Mouse (Mus musculus): ENCODE results near the gene Zyg11b. TPM values are rescaled to one million over a fixed set of nuclear protein-coding genes. Genes with fewer than 3 reads are reported as not detected.

The Zyg11b gene
- 18.6 and 22.2 TPM in 2 replicates for polyA plus RNA-seq (2014; fragmentation: Nextera tagmentation; extraction: Ambion mirVana)

DNA sequence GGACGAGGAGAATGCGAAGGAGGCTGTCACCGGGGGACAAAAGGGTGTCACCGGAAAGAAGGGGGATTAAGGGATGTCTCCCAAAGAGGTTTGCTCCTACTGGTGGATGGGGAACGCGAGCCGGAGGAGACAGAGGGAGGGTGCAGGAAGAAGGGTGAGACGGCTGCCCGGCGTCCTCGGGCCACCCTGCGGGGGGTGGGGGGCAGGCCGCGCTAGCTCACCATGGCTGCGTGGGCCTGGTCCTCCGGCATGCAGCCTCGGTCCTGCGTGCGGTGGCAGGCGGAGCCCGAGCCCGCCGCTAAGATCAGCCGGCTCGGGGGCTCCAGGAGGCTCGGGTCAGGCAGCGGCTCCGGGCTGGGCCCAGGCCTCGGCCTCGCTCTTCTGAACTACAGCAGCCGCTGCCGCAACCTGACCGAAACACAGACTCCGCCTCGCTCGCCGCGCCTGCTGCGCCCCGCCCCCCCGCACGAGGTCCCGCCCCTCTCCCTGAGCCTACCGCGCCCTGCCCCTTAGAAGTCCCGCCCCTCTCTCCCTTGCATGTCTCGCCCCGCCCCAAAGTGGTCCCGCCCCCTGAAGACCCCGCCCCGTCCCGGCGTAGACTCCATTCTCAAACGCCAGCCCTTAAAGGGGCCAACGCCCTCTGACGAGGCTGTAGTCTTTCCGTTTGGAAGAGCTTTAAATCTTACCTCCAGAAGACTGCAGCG lies at the start of gene Zyg11b:
Gene Zyg11b (minus strand): TSS at position 427 of the 704 bp plus-strand sequence.
- H3K27me3 ChIP-seq (ENCODE audit: control insufficient read depth, insufficient read depth, low read length): no peaks in the 10 kb centered on the region
- H3K9ac ChIP-seq (ENCODE audit: low read depth, low read length): peak within 1 kb of the TSS; percentile 96
- peak; percentile 98 for ATAC-seq (ENCODE audit: low FRiP score)
- H3K4me2 ChIP-seq (replicated peaks; ENCODE audit: low read depth, low read length): peak within 1 kb of the TSS; percentile 81
- H3K4me1 ChIP-seq (replicated peaks; ENCODE audit: control insufficient read depth, insufficient read depth, low read length): peaks cover 4% of the 10 kb centered on the region
- no peaks in the 10 kb centered on the region for H3K9me3 ChIP-seq (ENCODE audit: control insufficient read depth, low read length)
- peak; percentile 94 for DNase-seq (ENCODE audit: low spot score)
- under 1% methylated on average over 41 of the region's 58 CpGs for WGBS
- H3K27ac ChIP-seq (ENCODE audit: low read depth, low read length): peak within 1 kb of the TSS; percentile 87
- H3K36me3 ChIP-seq (ENCODE audit: control insufficient read depth, insufficient read depth, low read length): no peaks in the 10 kb centered on the region
- H3K4me3 ChIP-seq (ENCODE audit: low read depth, low read length): peak within 1 kb of the TSS; percentile 87

DNA sequence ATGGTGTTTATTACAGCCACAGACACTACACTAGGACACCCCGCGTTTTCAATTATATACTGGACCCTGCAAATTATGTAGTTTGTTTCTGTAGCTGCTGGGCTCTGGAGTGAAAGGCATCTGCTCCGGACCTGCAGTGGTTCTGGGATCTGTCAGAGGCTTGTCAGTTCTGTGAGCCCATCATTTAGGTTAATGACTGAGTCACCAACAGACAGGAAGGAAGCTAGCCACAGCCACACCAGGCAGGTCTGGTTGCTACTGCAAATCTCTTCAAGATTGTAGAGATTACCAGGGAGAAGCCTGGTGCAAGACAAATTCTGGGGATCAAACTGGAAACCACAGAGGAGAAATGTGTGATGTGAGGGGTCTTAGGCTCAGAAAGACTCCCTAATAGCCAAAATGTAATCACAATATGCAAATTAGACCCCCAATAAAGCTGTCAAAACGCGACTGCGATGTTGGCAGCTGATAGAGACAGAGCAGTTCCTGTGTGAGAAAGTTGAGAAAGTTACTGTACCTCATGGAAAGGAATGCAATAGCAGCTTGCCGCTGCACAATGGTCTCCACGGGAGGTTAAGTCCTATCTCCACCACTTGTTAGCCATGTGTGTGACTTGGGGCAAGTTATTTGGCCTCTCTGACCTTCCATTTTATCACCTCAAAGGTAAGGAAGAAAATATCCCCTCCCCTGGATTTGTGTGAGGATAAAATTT lies 49.1 kb upstream of the Zyg11b start:
- Histone ChIP-seq H3K4me1 (replicated peaks; ENCODE audit: control insufficient read depth, insufficient read depth, low read length) (peaks cover 3% of the 10 kb centered on the region), H3K4me3 (ENCODE audit: low read depth, low read length) (no peak overlapping the region), H3K36me3 (ENCODE audit: control insufficient read depth, insufficient read depth, low read length) (no peaks in the 10 kb centered on the region), H3K9me3 (ENCODE audit: control insufficient read depth, low read length) (no peaks in the 10 kb centered on the region), H3K9ac (ENCODE audit: low read depth, low read length) (no peak overlapping the region), H3K4me2 (replicated peaks; ENCODE audit: low read depth, low read length) (no peak overlapping the region), H3K27me3 (ENCODE audit: control insufficient read depth, insufficient read depth, low read length) (no peaks in the 10 kb centered on the region), H3K27ac (ENCODE audit: low read depth, low read length) (no peak overlapping the region; the same call in 1 of the 2 replicates)
- DNase-seq (ENCODE audit: low spot score): no peak
- 47% methylated on average over 8 of the region's 8 CpGs for WGBS
- no peak for ATAC-seq (ENCODE audit: low FRiP score)

DNA sequence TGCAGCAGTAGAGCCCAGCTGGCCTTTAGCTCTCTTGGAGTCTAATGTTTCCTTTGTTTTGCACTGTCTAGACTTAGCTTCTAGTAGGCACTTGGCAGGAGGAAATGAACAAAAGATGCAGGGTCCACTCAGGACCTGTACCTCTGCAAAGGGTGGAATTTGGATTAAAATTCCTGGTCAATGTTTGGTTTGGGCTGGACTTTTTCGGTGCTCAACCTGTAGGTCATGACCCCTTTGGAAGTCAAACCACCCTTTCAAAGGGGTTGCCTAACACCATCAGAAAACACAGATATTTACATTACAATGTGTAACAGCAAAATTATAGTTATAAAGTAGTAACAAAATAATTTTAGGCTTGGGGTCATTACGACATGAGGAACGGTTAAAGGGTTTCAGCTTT lies 48.2 kb upstream of the Zyg11b start:
- peaks cover 3% of the 10 kb centered on the region for H3K4me1 ChIP-seq (replicated peaks; ENCODE audit: control insufficient read depth, insufficient read depth, low read length)
- H3K9me3 ChIP-seq (ENCODE audit: control insufficient read depth, low read length): no peaks in the 10 kb centered on the region

DNA sequence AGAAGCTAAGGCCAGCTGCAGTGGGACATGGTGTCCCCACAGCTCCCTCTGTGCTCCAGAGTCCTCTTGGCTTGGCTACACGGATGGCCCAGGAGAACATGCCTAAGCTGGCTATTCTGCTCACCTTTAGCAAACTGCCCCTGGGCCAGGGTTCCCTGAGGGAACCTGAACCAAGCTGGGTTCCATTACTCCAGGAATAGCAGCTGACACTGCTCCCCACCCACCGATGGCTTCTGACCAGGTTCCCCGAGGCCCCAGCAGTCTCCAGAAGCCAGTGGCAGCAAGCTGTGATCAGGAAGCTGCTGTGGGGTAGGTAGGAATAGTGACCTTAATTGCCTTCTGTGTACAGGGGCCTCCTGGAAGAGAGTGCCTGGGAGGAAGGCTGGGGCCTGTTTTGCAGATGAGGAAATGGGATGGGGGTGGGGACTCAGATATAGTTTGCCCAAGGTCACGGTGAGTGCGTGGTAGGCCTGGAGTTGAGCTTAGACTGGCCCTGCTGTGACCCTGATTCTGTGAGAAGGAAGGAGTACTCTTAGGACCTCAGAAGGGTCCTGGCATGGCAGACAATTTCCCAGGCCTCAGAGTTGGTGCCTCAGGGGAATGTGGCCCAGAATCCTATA lies 47.5 kb upstream of the Zyg11b start:
- 64% methylated on average over 5 of the region's 5 CpGs for WGBS

More for the DNA sequence above, 48.2 kb upstream of the Zyg11b start:
- 84% methylated on average over 3 of the region's 3 CpGs for WGBS
- Histone ChIP-seq H3K4me2 (replicated peaks; ENCODE audit: low read depth, low read length) (no peak overlapping the region), H3K27me3 (ENCODE audit: control insufficient read depth, insufficient read depth, low read length) (no peaks in the 10 kb centered on the region), H3K36me3 (ENCODE audit: control insufficient read depth, insufficient read depth, low read length) (no peaks in the 10 kb centered on the region), H3K9ac (ENCODE audit: low read depth, low read length) (no peak overlapping the region), H3K27ac (ENCODE audit: low read depth, low read length) (no peak overlapping the region), H3K4me3 (ENCODE audit: low read depth, low read length) (no peak overlapping the region)
- ATAC-seq (ENCODE audit: low FRiP score) (no peak), DNase-seq (ENCODE audit: low spot score) (no peak)

DNA sequence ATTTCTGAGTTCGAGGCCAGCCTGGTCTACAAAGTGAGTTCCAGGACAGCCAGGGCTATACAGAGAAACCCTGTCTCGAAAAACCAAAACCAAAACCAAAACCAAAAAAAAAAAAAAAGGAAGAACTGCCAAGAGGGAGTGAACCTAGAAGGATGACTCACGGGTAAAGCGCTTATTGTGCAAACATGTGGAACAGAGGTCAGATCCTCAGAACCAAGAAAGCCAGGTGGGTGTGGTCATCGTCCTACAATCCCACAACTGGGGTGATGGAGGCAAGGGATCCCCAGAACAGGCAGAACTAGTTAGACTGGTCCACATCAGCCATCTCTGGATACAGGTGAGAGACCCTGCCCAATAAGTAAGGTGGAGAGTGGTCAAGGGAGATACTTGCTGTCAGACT lies 46.2 kb upstream of the Zyg11b start:
- 88% methylated on average over 3 of the region's 5 CpGs for WGBS

More for the DNA sequence above, 47.5 kb upstream of the Zyg11b start:
- H3K9ac ChIP-seq (ENCODE audit: low read depth, low read length): no peak overlapping the region
- H3K9me3 ChIP-seq (ENCODE audit: control insufficient read depth, low read length): no peaks in the 10 kb centered on the region
- H3K4me3 ChIP-seq (ENCODE audit: low read depth, low read length): no peak overlapping the region
- no peaks in the 10 kb centered on the region for H3K27me3 ChIP-seq (ENCODE audit: control insufficient read depth, insufficient read depth, low read length)
- ATAC-seq (ENCODE audit: low FRiP score) (no peak), DNase-seq (ENCODE audit: low spot score) (no peak)
- no peak overlapping the region for H3K4me2 ChIP-seq (replicated peaks; ENCODE audit: low read depth, low read length)
- H3K36me3 ChIP-seq (ENCODE audit: control insufficient read depth, insufficient read depth, low read length): no peaks in the 10 kb centered on the region
- H3K27ac ChIP-seq (ENCODE audit: low read depth, low read length): peak overlapping the region; percentile 2; the same call in 1 of the 2 replicates
- peaks cover 3% of the 10 kb centered on the region for H3K4me1 ChIP-seq (replicated peaks; ENCODE audit: control insufficient read depth, insufficient read depth, low read length)

DNA sequence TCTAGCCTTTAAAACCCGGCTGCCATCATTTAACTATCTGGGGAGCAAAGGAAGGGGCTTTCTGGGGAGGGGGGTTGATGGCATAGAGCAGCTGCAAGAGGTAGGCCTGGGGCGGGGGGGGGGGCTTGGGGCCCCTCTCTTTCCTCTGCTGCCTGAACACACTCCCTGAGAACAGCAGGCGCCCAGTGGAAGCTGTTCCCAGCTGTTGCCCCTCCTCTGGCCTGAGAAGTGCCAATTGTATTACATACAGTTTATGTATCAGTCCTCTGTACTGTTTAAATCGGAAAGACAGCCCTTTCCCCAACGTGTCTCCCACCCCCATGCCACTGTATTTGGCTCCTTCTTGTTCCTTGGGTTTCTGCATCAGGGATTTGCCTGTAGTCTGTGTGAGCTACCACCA lies 44.9 kb upstream of the Zyg11b start:
- H3K9me3 ChIP-seq (ENCODE audit: control insufficient read depth, low read length): no peaks in the 10 kb centered on the region
- DNase-seq (ENCODE audit: low spot score): no peak
- H3K4me2 ChIP-seq (replicated peaks; ENCODE audit: low read depth, low read length): no peak overlapping the region
- WGBS: 16% methylated on average over 5 of the region's 5 CpGs
- no peak overlapping the region for H3K27ac ChIP-seq (ENCODE audit: low read depth, low read length)
- H3K36me3 ChIP-seq (ENCODE audit: control insufficient read depth, insufficient read depth, low read length): no peaks in the 10 kb centered on the region
- no peak overlapping the region for H3K9ac ChIP-seq (ENCODE audit: low read depth, low read length)
- no peak overlapping the region for H3K4me3 ChIP-seq (ENCODE audit: low read depth, low read length)
- ATAC-seq (ENCODE audit: low FRiP score): no peak
- H3K4me1 ChIP-seq (replicated peaks; ENCODE audit: control insufficient read depth, insufficient read depth, low read length): no peaks in the 10 kb centered on the region; the same call in 1 of the 2 replicates
- no peaks in the 10 kb centered on the region for H3K27me3 ChIP-seq (ENCODE audit: control insufficient read depth, insufficient read depth, low read length)

More for the DNA sequence above, 46.2 kb upstream of the Zyg11b start:
- Histone ChIP-seq H3K4me1 (replicated peaks; ENCODE audit: control insufficient read depth, insufficient read depth, low read length) (peaks cover 3% of the 10 kb centered on the region), H3K27me3 (ENCODE audit: control insufficient read depth, insufficient read depth, low read length) (no peaks in the 10 kb centered on the region), H3K36me3 (ENCODE audit: control insufficient read depth, insufficient read depth, low read length) (no peaks in the 10 kb centered on the region), H3K4me2 (replicated peaks; ENCODE audit: low read depth, low read length) (no peak overlapping the region), H3K9me3 (ENCODE audit: control insufficient read depth, low read length) (no peaks in the 10 kb centered on the region), H3K27ac (ENCODE audit: low read depth, low read length) (no peak overlapping the region), H3K4me3 (ENCODE audit: low read depth, low read length) (no peak overlapping the region), H3K9ac (ENCODE audit: low read depth, low read length) (no peak overlapping the region)
- ATAC-seq (ENCODE audit: low FRiP score): no peak
- no peak for DNase-seq (ENCODE audit: low spot score)

DNA sequence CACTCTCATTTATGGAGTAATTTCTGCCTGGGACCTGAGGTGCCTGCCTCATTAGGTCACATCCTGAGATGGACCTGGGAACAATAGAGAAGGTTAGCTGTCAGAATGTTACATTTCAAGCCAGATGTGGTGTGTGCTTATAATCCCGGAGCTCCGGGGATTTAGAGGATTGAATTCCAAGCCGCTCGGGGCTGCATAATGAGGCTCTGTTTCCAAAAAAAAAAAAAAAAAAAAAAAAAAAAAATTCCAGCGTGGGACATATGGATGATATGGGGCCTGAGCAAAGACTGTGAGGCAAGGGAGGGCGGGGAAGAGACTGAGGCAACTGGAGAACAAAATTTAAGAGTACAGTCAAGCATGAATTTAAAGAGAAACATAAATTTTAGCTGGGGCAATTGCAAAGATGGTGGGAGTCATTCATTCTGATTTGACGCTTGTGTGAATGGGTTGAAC lies 43.8 kb upstream of the Zyg11b start:
- Histone ChIP-seq H3K9ac (ENCODE audit: low read depth, low read length) (no peak overlapping the region), H3K27me3 (ENCODE audit: control insufficient read depth, insufficient read depth, low read length) (no peaks in the 10 kb centered on the region), H3K4me3 (ENCODE audit: low read depth, low read length) (no peak overlapping the region), H3K9me3 (ENCODE audit: control insufficient read depth, low read length) (no peaks in the 10 kb centered on the region), H3K4me1 (replicated peaks; ENCODE audit: control insufficient read depth, insufficient read depth, low read length) (no peaks in the 10 kb centered on the region; the same call in 1 of the 2 replicates), H3K27ac (ENCODE audit: low read depth, low read length) (peak overlapping the region; percentile 37; the same call in 1 of the 2 replicates), H3K36me3 (ENCODE audit: control insufficient read depth, insufficient read depth, low read length) (no peaks in the 10 kb centered on the region), H3K4me2 (replicated peaks; ENCODE audit: low read depth, low read length) (no peak overlapping the region)
- DNase-seq (ENCODE audit: low spot score) (peak; percentile 45), ATAC-seq (ENCODE audit: low FRiP score) (no peak)
- 24% methylated on average over 7 of the region's 7 CpGs for WGBS

DNA sequence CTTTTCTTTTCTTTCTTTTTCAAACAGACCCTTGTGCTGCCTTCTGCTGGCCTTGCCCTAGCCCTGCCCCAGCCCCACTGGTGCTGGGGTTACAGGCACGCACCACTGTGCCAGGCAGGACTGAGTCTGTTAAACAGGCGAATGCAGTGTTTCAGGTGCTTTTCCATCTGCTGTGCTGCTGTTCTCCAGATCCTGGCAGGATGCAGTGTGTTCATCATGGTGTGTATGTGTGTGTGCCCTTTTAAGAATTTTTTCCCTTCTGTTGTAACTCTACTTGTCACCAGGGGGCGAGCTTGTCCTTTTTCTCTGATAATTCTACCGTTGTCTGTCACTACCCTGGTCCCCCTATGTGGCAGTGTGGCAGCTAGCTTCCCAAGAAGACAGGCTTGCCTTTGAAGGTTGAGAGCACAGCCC lies 38.4 kb upstream of the Zyg11b start:
- peak; percentile 86 for DNase-seq (ENCODE audit: low spot score)
- Histone ChIP-seq H3K4me1 (replicated peaks; ENCODE audit: control insufficient read depth, insufficient read depth, low read length) (no peaks in the 10 kb centered on the region), H3K9me3 (ENCODE audit: control insufficient read depth, low read length) (no peaks in the 10 kb centered on the region), H3K4me3 (ENCODE audit: low read depth, low read length) (no peak overlapping the region), H3K9ac (ENCODE audit: low read depth, low read length) (no peak overlapping the region), H3K27me3 (ENCODE audit: control insufficient read depth, insufficient read depth, low read length) (no peaks in the 10 kb centered on the region), H3K4me2 (replicated peaks; ENCODE audit: low read depth, low read length) (no peak overlapping the region), H3K36me3 (ENCODE audit: control insufficient read depth, insufficient read depth, low read length) (peaks cover 3% of the 10 kb centered on the region; the same call in 1 of the 2 replicates), H3K27ac (ENCODE audit: low read depth, low read length) (no peak overlapping the region)
- ATAC-seq (ENCODE audit: low FRiP score): peak; percentile 72
- 23% methylated on average over 4 of the region's 4 CpGs for WGBS
